10 mouse cellular contexts compared by ENCODE assay signal in the genomic region with DNA sequence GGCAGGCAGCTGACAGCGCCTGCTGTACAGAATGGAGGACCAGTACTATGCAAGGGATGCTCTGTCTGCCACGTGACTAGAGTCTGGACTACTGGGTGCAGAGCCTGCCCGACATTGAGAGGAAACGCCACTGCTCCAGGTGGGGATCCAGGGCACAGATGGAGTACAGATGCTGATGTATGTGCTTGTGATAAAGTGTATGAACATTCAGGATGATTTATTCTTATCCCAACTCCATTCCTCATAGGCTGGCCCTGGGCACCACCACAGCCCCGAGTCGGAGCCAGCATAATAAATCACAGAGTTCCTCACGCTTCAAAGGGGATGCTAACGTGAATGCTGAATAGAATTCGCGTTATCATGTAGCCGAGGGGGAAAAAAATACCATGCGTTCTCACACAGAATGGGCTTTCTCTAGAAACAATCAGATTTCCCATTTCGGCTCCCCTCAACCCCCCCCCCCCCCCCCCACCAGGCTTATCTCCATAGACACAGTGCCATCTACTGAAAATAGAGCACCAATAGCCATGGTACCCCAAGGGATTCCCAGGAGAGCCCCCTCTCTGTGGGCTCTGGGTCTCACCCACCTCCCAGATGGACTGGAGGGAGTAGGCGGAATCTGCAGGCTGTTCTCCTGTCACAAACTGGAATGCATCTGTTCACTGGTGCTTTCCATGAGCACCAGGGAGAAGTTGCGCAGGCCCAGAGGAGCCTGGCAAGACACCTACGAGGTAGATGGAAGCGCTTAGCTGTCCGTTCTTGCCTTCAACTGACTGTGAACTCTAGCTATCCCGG.
DNase-seq lines count a peak whose midpoint lies in the region; ATAC-seq lines count a peak whose summit lies in the region.
"Had no signal": no experiment of that assay in that cellular context is flagged by ENCODE, and none has a peak within 500 bp of the region (broad histone marks: within the 10 kb centered on the region; RNA-seq: fewer than 3 reads in every experiment).

No protein-coding gene starts in this region.

- peak; percentile 48 to 65 for DNase-seq in adrenal gland, adult (ENCODE audit: inconsistent age in 2 of 2, low spot score in 1 of 2)
- no peak for DNase-seq in adrenal gland, adult 18-20 months (ENCODE audit: low spot score in 2 of 2)
- DNase-seq in layer of hippocampus, postnatal 10 days (ENCODE audit: low spot score in 2 of 2) = peak; percentile 62 to 72
- DNase-seq in cerebellum, adult 11-12 months = no peak
- DNase-seq in cerebellum, adult 9-10 months = no peak
- DNase-seq in liver, embryonic 11.5 days (ENCODE audit: low spot score) = no peak

- H3K27me3 ChIP-seq in neural tube, embryonic 13.5 days = no peaks in the 10 kb centered on the region
- H3K27me3 ChIP-seq in liver, embryonic 11.5 days (replicated peaks; ENCODE audit: control insufficient read depth, insufficient read depth, low read length) = no peaks in the 10 kb centered on the region
- H3K27me3 ChIP-seq: limb, embryonic 12.5 days had no signal

- no peak overlapping the region for H3K27ac ChIP-seq in neural tube, embryonic 13.5 days (replicated peaks)
- H3K27ac ChIP-seq in liver, embryonic 11.5 days (ENCODE audit: low read depth, low read length) = no peak overlapping the region
- H3K27ac ChIP-seq: limb, embryonic 12.5 days had no signal

- H3K4me3 ChIP-seq in neural tube, embryonic 13.5 days = peak overlapping the region; percentile 13; the same call in 1 of the 2 replicates
- H3K4me3 ChIP-seq in liver, embryonic 11.5 days (ENCODE audit: low read depth, low read length) = no peak overlapping the region
- H3K4me3 ChIP-seq: erythroblast, embryonic 14.5 days; limb, embryonic 12.5 days had no signal

- no peaks in the 10 kb centered on the region for H3K9me3 ChIP-seq in neural tube, embryonic 13.5 days
- no peaks in the 10 kb centered on the region for H3K9me3 ChIP-seq in liver, embryonic 11.5 days (ENCODE audit: control insufficient read depth, low read length)
- H3K9me3 ChIP-seq: limb, embryonic 12.5 days had no signal

- H3K4me1 ChIP-seq in neural tube, embryonic 13.5 days (replicated peaks) = 0 out of 2 replicates have a peak, but pooled peaks cover 5% of the 10 kb centered on the region
- H3K4me1 ChIP-seq in liver, embryonic 11.5 days (replicated peaks; ENCODE audit: control insufficient read depth, insufficient read depth, low read length) = no peaks in the 10 kb centered on the region
- H3K4me1 ChIP-seq: limb, embryonic 12.5 days had no signal

- H3K4me2 ChIP-seq in neural tube, embryonic 13.5 days = peak overlapping the region; percentile 36
- H3K4me2 ChIP-seq in liver, embryonic 11.5 days = no peak overlapping the region
- H3K4me2 ChIP-seq: limb, embryonic 12.5 days had no signal

- H3K36me3 ChIP-seq in neural tube, embryonic 13.5 days = no peaks in the 10 kb centered on the region
- H3K36me3 ChIP-seq in liver, embryonic 11.5 days (ENCODE audit: control insufficient read depth, insufficient read depth, low read length) = no peaks in the 10 kb centered on the region
- H3K36me3 ChIP-seq: limb, embryonic 12.5 days had no signal

- peak; percentile 84 for ATAC-seq in frontal cortex, adult (ENCODE audit: low TSS enrichment)
- peak; percentile 89 for ATAC-seq in neural tube, embryonic 13.5 days (ENCODE audit: low read depth)
- no peak for ATAC-seq in liver, embryonic 11.5 days (replicated peaks; ENCODE audit: low FRiP score)

- 52% methylated on average over 19 of the region's 19 CpGs for WGBS in neural tube, embryonic 13.5 days
- WGBS in liver, embryonic 11.5 days = 73% methylated on average over 19 of the region's 19 CpGs

- no peak overlapping the region for H3K9ac ChIP-seq in neural tube, embryonic 13.5 days
- H3K9ac ChIP-seq in liver, embryonic 11.5 days (ENCODE audit: low read depth, low read length) = no peak overlapping the region
- H3K9ac ChIP-seq: limb, embryonic 12.5 days had no signal

Comparison
In these comparisons a context has a peak if more than half of its experiments do, and no peak if none do; other contexts are left out.
1. DNase-seq: peak in adrenal gland, adult (2 of 2) and layer of hippocampus, postnatal 10 days (2 of 2); none in adrenal gland, adult 18-20 months (0 of 2), cerebellum, adult 11-12 months (single experiment), cerebellum, adult 9-10 months (single experiment) and liver, embryonic 11.5 days (single experiment).